Mouse (Mus musculus) forebrain, embryonic 11.5 days (tissue): ENCODE measurements at regions not wholly inside any gene's neighbourhood (a gene's known extent, or its start where the extent isn't known, plus 50 kb on each side); places are given as distances from the start of the nearest gene placed in this dataset.

ENCODE experiments used
- ATAC-seq: fragments of 200-750 bp; cut with Nextera tagmentation; replicated peaks from 2 replicates; pipeline ENCODE4 v1.8.0; 2017; ENCODE audit warnings: moderate TSS enrichment; ENCODE audit not compliant: low FRiP score
- DNase-seq: peaks from one replicate; pipeline ENCODE4 v3.0.0-alpha.2; 2017; ENCODE audit warnings: low spot score
- H3K27ac ChIP-seq: fragments of 300-500 bp; sonication (generic); 2 replicates; pipeline ENCODE4 v1.5.1; 2014; ENCODE audit warnings: low read depth, low read length
- H3K27me3 ChIP-seq: fragments of 300-500 bp; sonication (generic); 2 replicates; pipeline ENCODE4 v1.6.1; 2014; ENCODE audit warnings: mild to moderate bottlenecking, low read length, mixed read lengths; ENCODE audit not compliant: control insufficient read depth, insufficient read depth
- H3K36me3 ChIP-seq: fragments of 300-500 bp; sonication (generic); 2 replicates; pipeline ENCODE4 v1.6.1; 2014; ENCODE audit warnings: mild to moderate bottlenecking, low read length, moderate library complexity, mixed read lengths; ENCODE audit not compliant: control insufficient read depth, insufficient read depth
- H3K4me1 ChIP-seq: fragments of 300-500 bp; sonication (generic); replicated peaks from 2 replicates; pipeline ENCODE4 v1.6.1; 2014; ENCODE audit warnings: low read length, mixed read lengths; ENCODE audit not compliant: control insufficient read depth, insufficient read depth
- H3K4me2 ChIP-seq: fragments of 300-500 bp; sonication (generic); 2 replicates; pipeline ENCODE4 v1.6.1; 2014; ENCODE audit warnings: low read depth, mild to moderate bottlenecking, low read length, moderate library complexity, mixed read lengths; ENCODE audit not compliant: severe bottlenecking
- H3K4me3 ChIP-seq: fragments of 300-500 bp; sonication (generic); 2 replicates; pipeline ENCODE4 v1.5.1; 2014; ENCODE audit warnings: low read depth, low read length
- H3K9ac ChIP-seq: fragments of 300-500 bp; sonication (generic); 2 replicates; pipeline ENCODE4 v1.6.1; 2014; ENCODE audit warnings: low read length
- H3K9me3 ChIP-seq: fragments of 300-500 bp; sonication (generic); 2 replicates; pipeline ENCODE4 v1.6.1; 2016; ENCODE audit warnings: low read length, mixed read lengths; ENCODE audit not compliant: control insufficient read depth
- WGBS: fragments of 180-500 bp; shearing (Covaris S2); extraction: QIAGEN DNeasy Blood & Tissue Kit; methylation state at CpG from one replicate; pipeline ENCODE4 v1.1.7; 2014; 5-methylcytosine and 5-hydroxymethylcytosine counted together

- no peak overlapping the region for H3K27ac ChIP-seq
- ATAC-seq: no peak
Observed at GRCm38 (mm10) chr17:31793964-31794363, 61.6 kb downstream of the Sik1 start.

More at GRCm38 (mm10) chr17:31793964-31794363, 61.6 kb downstream of the Sik1 start:
- no peaks in the 10 kb centered on the region for H3K27me3 ChIP-seq
- no peaks in the 10 kb centered on the region for H3K36me3 ChIP-seq
- no peak overlapping the region for H3K9ac ChIP-seq
- H3K4me2 ChIP-seq: no peak overlapping the region
- H3K4me3 ChIP-seq: no peak overlapping the region
- 78% methylated on average over 4 of the region's 4 CpGs for WGBS
- no peaks in the 10 kb centered on the region for H3K9me3 ChIP-seq
- peaks cover 13% of the 10 kb centered on the region; the same call in 1 of the 2 replicates for H3K4me1 ChIP-seq
- no peak for DNase-seq
